Mouse (Mus musculus) heart, adult 9 months (tissue): ENCODE data around the gene Gm11020.

Experiments used
- DNase-seq, 2 experiments: peaks; one replicate each; pipeline ENCODE4 v3.0.0; 2022; ENCODE audit warnings: low spot score in 2 of 2

Gm11020 gene

GRCm38 (mm10) chr8:104342426-104342825 lies 21.1 kb downstream of the Gm11020 start:
- DNase-seq = no peak

- DNase-seq = peak; percentile 72 to 79
Measured at GRCm38 (mm10) chr8:104343957-104344356, 22.6 kb downstream of the Gm11020 start.

GRCm38 (mm10) chr8:104344622-104345021 lies 23.3 kb downstream of the Gm11020 start:
- no peak for DNase-seq

GRCm38 (mm10) chr8:104346706-104347105 lies 25.3 kb downstream of the Gm11020 start:
- DNase-seq = no peak

GRCm38 (mm10) chr8:104348971-104349370 lies 27.6 kb downstream of the Gm11020 start:
- DNase-seq = peak; percentile 18 to 35

DNA sequence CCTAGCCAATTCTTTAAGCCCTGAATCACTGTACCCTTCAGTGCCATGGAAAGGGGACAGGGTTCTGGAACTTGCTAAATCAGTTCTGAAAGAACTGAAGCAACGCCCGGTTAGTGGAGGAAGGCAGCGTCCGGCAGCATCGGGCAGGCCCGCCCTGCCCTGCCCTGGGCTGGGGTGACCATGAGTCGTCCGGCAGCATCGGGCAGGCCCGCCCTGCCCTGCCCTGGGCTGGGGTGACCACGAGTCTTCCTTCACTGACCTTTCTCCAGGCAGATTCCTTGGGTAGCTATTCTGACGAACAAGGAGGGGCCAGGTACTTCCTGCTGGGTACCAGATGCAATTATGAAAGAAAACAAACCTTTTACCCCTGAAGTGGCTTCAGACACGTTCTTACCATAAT lies 28.7 kb downstream of the Gm11020 start:
- no peak for DNase-seq

DNA sequence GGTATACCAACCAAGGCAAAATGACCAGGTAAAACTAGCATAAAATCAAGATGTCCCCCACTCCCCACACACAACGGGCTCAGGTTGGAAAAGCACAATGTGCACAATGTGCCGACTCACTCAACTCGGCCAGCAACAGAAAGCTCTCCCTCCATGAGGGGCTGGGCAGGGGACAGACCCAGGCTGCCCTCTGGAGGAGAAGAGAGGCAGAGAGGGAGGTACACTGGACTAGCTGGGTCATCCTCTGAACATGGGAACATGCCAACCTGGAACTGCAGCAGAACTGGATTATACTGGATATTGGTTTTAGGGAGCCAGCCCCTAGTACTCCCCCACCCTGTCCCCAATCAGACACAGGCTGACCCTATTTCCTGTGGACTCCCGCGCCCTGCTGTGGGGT lies 31.8 kb downstream of the Gm11020 start:
- DNase-seq = no peak

- no peak for DNase-seq
Measured at GRCm38 (mm10) chr8:104354504-104354903, 33.1 kb downstream of the Gm11020 start.

DNA sequence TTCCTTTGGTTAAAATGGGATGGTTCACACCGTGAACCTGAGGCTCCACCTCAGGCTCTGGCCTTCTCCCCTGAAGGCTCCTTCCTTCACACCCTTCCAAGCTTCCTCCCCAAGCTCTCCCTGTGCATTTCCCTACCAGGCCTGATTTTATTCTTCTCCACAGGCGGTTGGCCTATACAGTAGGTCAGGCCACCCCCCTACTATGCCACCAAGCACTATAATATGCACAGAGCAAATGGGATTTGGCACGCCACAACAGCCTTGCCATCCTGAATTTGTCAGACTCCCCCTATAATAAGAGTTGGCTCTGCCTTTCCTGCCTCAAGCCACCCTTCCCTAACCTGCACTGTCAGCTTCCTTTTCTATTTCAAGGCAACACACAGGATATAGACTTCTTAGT lies 37.3 kb downstream of the Gm11020 start:
- no peak for DNase-seq

GRCm38 (mm10) chr8:104359778-104360456 lies 38.5 kb downstream of the Gm11020 start:
- DNase-seq = no peak

DNA sequence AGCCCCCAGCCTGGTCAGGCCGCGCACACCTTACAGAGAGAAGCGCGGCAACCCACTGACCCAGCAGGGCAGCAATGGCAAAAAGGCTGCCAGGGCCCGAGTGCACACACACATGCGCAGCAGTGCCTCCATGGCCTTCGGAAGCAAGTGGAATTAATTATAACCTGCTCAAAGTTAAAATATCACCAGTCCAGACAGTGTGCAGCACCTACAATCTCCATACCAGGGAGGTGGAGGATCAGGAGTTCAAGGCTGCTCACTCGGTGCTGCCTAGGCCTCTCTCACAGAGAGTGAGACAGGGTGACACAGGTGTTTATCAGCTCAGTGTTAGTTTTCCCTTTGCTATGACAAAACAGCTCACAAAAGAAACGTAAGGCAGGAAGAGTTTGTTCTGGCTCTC lies 44.3 kb downstream of the Gm11020 start:
- DNase-seq = no peak

DNA sequence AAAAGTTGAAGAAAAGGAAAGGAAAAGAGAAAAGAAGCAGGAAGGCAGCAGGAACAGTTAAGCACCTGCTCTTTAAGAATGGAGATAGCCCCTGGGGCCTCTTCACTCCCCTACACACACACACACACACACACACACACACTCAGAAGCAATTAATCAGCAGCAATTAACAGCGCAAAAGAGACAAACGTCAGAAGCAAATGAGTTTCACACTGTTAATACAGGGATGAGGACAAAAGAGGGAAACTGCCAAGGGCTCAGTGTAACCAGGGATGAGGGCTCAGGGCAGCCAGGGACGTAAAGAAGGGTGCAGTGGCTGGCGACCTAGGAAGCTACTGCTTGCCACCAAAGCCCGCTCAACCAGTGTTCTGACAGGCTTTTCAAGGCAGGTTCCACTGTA lies 46.0 kb downstream of the Gm11020 start:
- no peak for DNase-seq

DNA sequence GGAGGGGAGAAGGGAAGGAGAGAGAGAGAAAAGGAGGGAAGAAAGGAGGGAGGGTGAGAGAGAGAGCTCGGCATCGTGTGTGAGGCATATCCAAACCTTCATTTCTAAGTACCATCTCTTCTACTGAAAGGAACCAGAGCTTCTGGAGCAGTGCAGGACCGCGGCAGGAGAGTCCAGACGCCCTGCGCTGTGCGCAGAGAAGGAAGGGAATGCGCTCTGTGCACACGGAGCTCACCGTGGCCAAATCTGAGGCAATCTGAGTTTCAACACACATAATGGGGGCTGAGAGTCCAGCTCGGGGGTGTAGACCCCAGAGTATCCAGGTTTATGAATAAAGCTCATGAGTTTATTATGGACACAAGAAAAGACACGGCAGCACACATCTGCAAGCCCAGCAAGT lies 48.2 kb downstream of the Gm11020 start:
- DNase-seq = no peak

DNA sequence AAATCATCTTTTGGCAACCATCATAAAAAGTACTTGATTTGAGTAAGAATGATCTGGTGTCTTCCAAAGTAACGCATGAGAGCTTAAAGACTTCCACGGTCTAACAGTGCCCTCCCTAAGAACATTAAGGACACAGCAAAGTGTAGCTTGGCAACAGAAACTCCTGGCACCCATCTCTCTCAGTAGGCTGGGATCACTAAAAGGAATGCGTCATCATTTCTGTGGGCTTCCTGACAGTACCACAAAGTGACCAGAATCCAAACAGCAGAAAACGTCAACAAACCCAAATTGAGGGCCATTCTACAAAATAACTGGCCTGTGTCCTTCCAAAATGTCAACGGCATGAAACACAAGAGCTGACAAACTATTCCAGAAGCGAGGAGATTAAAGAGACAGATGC lies 48.7 kb downstream of the Gm11020 start:
- peak; percentile 32 to 39 for DNase-seq

DNA sequence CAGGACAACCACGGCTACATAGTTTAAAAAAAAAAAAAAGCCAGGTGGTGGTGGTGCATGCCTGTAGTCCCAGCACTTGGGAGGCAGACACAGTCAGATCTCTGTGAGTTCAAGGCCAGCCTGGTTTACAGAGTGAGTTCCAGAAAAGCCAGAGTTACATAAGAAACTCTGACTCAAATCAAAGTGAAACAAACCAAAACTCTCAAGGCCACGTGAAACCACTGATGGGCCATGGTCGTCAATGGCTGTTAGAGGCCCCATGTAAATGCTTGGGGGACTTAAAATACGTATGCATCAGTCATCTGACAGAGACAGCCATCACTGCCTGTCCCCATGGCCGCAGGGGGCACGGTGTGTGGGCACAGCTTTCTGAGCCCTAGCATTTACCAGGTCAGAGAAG lies 49.8 kb downstream of the Gm11020 start:
- DNase-seq = no peak
